Mouse (Mus musculus) myocyte (in vitro differentiated cells): ENCODE measurements at regions not wholly inside any gene's neighbourhood (a gene's known extent, or its start where the extent isn't known, plus 50 kb on each side); places are given as distances from the start of the nearest gene placed in this dataset.

Experiments
- CEBPB ChIP-seq: IDR thresholded peaks from 2 replicates; pipeline ENCODE4 v1.6.1; 2011; ENCODE audit warnings: mild to moderate bottlenecking, moderate library complexity; ENCODE audit not compliant: poor library complexity, insufficient read depth, severe bottlenecking
- MYOD1 ChIP-seq, 3 experiments: IDR thresholded peaks; one replicate each; pipeline ENCODE4 v1.6.1; 2011; ENCODE audit warnings: control low read depth in 2 of 3, low read depth in 2 of 3, mild to moderate bottlenecking in 2 of 3, moderate library complexity in 1 of 3; ENCODE audit not compliant: insufficient read length in 2 of 3, control insufficient read depth in 1 of 3
- POLR2A ChIP-seq: IDR thresholded peaks from one replicate; pipeline ENCODE4 v1.6.1; 2011; ENCODE audit warnings: low read depth, mild to moderate bottlenecking, control low read depth, moderate library complexity; ENCODE audit not compliant: insufficient read length
- TCF3 ChIP-seq: IDR thresholded peaks from one replicate; pipeline ENCODE4 v1.6.1; 2011; ENCODE audit warnings: low read depth, control low read depth; ENCODE audit not compliant: insufficient read length

GRCm38 (mm10) chr17:15152477-15152876, 111.1 kb upstream of the Gm3448 start:
- TF ChIP-seq POLR2A: no peak
- TF ChIP-seq MYOD1 (IDR thresholded peaks at IDR 0.05; ENCODE audit: control insufficient read depth in 1 of 3, insufficient read length in 2 of 3, low read depth in 2 of 3): no peak
- TF ChIP-seq CEBPB: no peak
- no peak for TF ChIP-seq TCF3
